Mouse (Mus musculus): Measurements from ENCODE around the gene Kctd17. TPM values are rescaled to one million over a fixed set of nuclear protein-coding genes. Genes with fewer than 3 reads are reported as not detected.
A peak's percentile ranks its signal among the peaks of the same experiment; 100 is the strongest.

Gene Kctd17
- polyA plus RNA-seq, 1 experiment from 2014 or later: 4.7 TPM

- H3K27ac ChIP-seq: peak overlapping the region; percentile 43
- WGBS (ENCODE audit: insufficient replicate concordance): 60% methylated on average over 4 of the region's 4 CpGs
- H3K4me1 ChIP-seq (replicated peaks): peaks cover 15% of the 10 kb centered on the region
- H3K4me2 ChIP-seq: no peak overlapping the region
- ATAC-seq (ENCODE audit: low read depth): peak; percentile 59
- H3K4me3 ChIP-seq (replicated peaks): no peak overlapping the region
- H3K36me3 ChIP-seq: no peaks in the 10 kb centered on the region
- no peak for DNase-seq
- no peak overlapping the region for H3K9ac ChIP-seq
- no peaks in the 10 kb centered on the region for H3K9me3 ChIP-seq (replicated peaks)
- H3K27me3 ChIP-seq: no peaks in the 10 kb centered on the region
Observed at GRCm38 (mm10) chr15:78470495-78471276, 42.3 kb downstream of the Kctd17 start.

- Histone ChIP-seq H3K4me1 (replicated peaks) (peaks cover 15% of the 10 kb centered on the region), H3K4me3 (replicated peaks) (no peak overlapping the region), H3K27me3 (no peaks in the 10 kb centered on the region), H3K9ac (no peak overlapping the region), H3K36me3 (no peaks in the 10 kb centered on the region), H3K9me3 (replicated peaks) (no peaks in the 10 kb centered on the region), H3K4me2 (no peak overlapping the region), H3K27ac (no peak overlapping the region)
- 29% methylated on average over 7 of the region's 7 CpGs for WGBS (ENCODE audit: insufficient replicate concordance)
- DNase-seq (no peak), ATAC-seq (ENCODE audit: low read depth) (no peak)
Observed at GRCm38 (mm10) chr15:78471902-78472301, 43.5 kb downstream of the Kctd17 start.

GRCm38 (mm10) chr15:78473442-78473841 is 45.1 kb downstream of the Kctd17 start:
- Histone ChIP-seq H3K9ac (no peak overlapping the region), H3K4me1 (replicated peaks) (peaks cover 15% of the 10 kb centered on the region), H3K4me3 (replicated peaks) (no peak overlapping the region), H3K27me3 (no peaks in the 10 kb centered on the region), H3K4me2 (no peak overlapping the region), H3K9me3 (replicated peaks) (no peaks in the 10 kb centered on the region), H3K36me3 (no peaks in the 10 kb centered on the region), H3K27ac (no peak overlapping the region)
- no peak for DNase-seq
- 68% methylated on average over 6 of the region's 6 CpGs for WGBS (ENCODE audit: insufficient replicate concordance)
- ATAC-seq (ENCODE audit: low read depth): no peak

GRCm38 (mm10) chr15:78475604-78476031 is 47.3 kb downstream of the Kctd17 start:
- H3K4me1 ChIP-seq (replicated peaks): peaks cover 8% of the 10 kb centered on the region; the same call in 1 of the 2 replicates
- no peaks in the 10 kb centered on the region for H3K27me3 ChIP-seq
- H3K36me3 ChIP-seq: no peaks in the 10 kb centered on the region
- ATAC-seq (ENCODE audit: low read depth) (no peak), DNase-seq (no peak)
- no peak overlapping the region for H3K4me3 ChIP-seq (replicated peaks)
- WGBS (ENCODE audit: insufficient replicate concordance): 46% methylated on average over 3 of the region's 3 CpGs
- H3K4me2 ChIP-seq: no peak overlapping the region
- H3K9me3 ChIP-seq (replicated peaks): no peaks in the 10 kb centered on the region
- H3K9ac ChIP-seq: no peak overlapping the region
- H3K27ac ChIP-seq: no peak overlapping the region

GRCm38 (mm10) chr15:78476878-78477277 is 48.5 kb downstream of the Kctd17 start:
- no peak for ATAC-seq (ENCODE audit: low read depth)
- no peak for DNase-seq
- H3K4me1 ChIP-seq (replicated peaks): peaks cover 11% of the 10 kb centered on the region
- H3K36me3 ChIP-seq: no peaks in the 10 kb centered on the region
- no peak overlapping the region for H3K4me2 ChIP-seq
- WGBS (ENCODE audit: insufficient replicate concordance): 46% methylated on average over 1 of the region's 1 CpGs
- H3K4me3 ChIP-seq (replicated peaks): no peak overlapping the region
- H3K27me3 ChIP-seq: no peaks in the 10 kb centered on the region
- no peaks in the 10 kb centered on the region for H3K9me3 ChIP-seq (replicated peaks)
- no peak overlapping the region for H3K9ac ChIP-seq
- H3K27ac ChIP-seq: no peak overlapping the region

GRCm38 (mm10) chr15:78478073-78478472 is 49.7 kb downstream of the Kctd17 start:
- H3K9ac ChIP-seq: no peak overlapping the region
- no peaks in the 10 kb centered on the region for H3K27me3 ChIP-seq
- no peak overlapping the region for H3K4me2 ChIP-seq
- H3K4me1 ChIP-seq (replicated peaks): peaks cover 9% of the 10 kb centered on the region
- no peaks in the 10 kb centered on the region for H3K9me3 ChIP-seq (replicated peaks)
- 74% methylated on average over 4 of the region's 4 CpGs for WGBS (ENCODE audit: insufficient replicate concordance)
- ATAC-seq (ENCODE audit: low read depth): no peak
- no peaks in the 10 kb centered on the region for H3K36me3 ChIP-seq
- no peak for DNase-seq
- no peak overlapping the region for H3K27ac ChIP-seq
- no peak overlapping the region for H3K4me3 ChIP-seq (replicated peaks)

GRCm38 (mm10) chr15:78479470-78479869 is 51.1 kb downstream of the Kctd17 start:
- H3K9ac ChIP-seq: no peak overlapping the region
- no peak for ATAC-seq (ENCODE audit: low read depth)
- no peaks in the 10 kb centered on the region for H3K9me3 ChIP-seq (replicated peaks)
- 54% methylated on average over 5 of the region's 5 CpGs for WGBS (ENCODE audit: insufficient replicate concordance)
- no peak overlapping the region for H3K27ac ChIP-seq
- no peak overlapping the region for H3K4me3 ChIP-seq (replicated peaks)
- H3K36me3 ChIP-seq: no peaks in the 10 kb centered on the region
- H3K27me3 ChIP-seq: 0 out of 2 replicates have a peak, but pooled peaks cover 4% of the 10 kb centered on the region
- no peak overlapping the region for H3K4me2 ChIP-seq
- H3K4me1 ChIP-seq (replicated peaks): peaks cover 9% of the 10 kb centered on the region
- DNase-seq: no peak

GRCm38 (mm10) chr15:78480111-78480510 is 51.7 kb downstream of the Kctd17 start:
- Histone ChIP-seq H3K36me3 (no peaks in the 10 kb centered on the region), H3K4me3 (replicated peaks) (no peak overlapping the region), H3K27ac (no peak overlapping the region), H3K4me2 (no peak overlapping the region), H3K4me1 (replicated peaks) (peaks cover 9% of the 10 kb centered on the region), H3K9ac (no peak overlapping the region), H3K27me3 (0 out of 2 replicates have a peak, but pooled peaks cover 4% of the 10 kb centered on the region), H3K9me3 (replicated peaks) (no peaks in the 10 kb centered on the region)
- DNase-seq (no peak), ATAC-seq (ENCODE audit: low read depth) (no peak)
- 53% methylated on average over 7 of the region's 7 CpGs for WGBS (ENCODE audit: insufficient replicate concordance)

- Histone ChIP-seq H3K4me2 (no peak overlapping the region), H3K4me3 (replicated peaks) (no peak overlapping the region), H3K36me3 (no peaks in the 10 kb centered on the region), H3K27me3 (0 out of 2 replicates have a peak, but pooled peaks cover 4% of the 10 kb centered on the region), H3K9me3 (replicated peaks) (no peaks in the 10 kb centered on the region), H3K27ac (no peak overlapping the region), H3K9ac (no peak overlapping the region), H3K4me1 (replicated peaks) (peaks cover 9% of the 10 kb centered on the region)
- no peak for ATAC-seq (ENCODE audit: low read depth)
- WGBS (ENCODE audit: insufficient replicate concordance): 14% methylated on average over 2 of the region's 2 CpGs
- no peak for DNase-seq
Observed at GRCm38 (mm10) chr15:78480991-78481390, 52.6 kb downstream of the Kctd17 start.

- Histone ChIP-seq H3K4me1 (replicated peaks) (peaks cover 9% of the 10 kb centered on the region), H3K27ac (no peak overlapping the region), H3K4me2 (no peak overlapping the region), H3K9me3 (replicated peaks) (no peaks in the 10 kb centered on the region), H3K9ac (no peak overlapping the region), H3K36me3 (no peaks in the 10 kb centered on the region), H3K4me3 (replicated peaks) (no peak overlapping the region), H3K27me3 (0 out of 2 replicates have a peak, but pooled peaks cover 4% of the 10 kb centered on the region)
- ATAC-seq (ENCODE audit: low read depth): 0 out of 2 replicates have a peak, but pooled peaks have one; percentile 15
- 37% methylated on average over 9 of the region's 9 CpGs for WGBS (ENCODE audit: insufficient replicate concordance)
- DNase-seq: no peak
Observed at GRCm38 (mm10) chr15:78481448-78482000, 53.2 kb downstream of the Kctd17 start.

- Histone ChIP-seq H3K9ac (no peak overlapping the region), H3K4me1 (replicated peaks) (peaks cover 9% of the 10 kb centered on the region), H3K27me3 (0 out of 2 replicates have a peak, but pooled peaks cover 4% of the 10 kb centered on the region), H3K9me3 (replicated peaks) (no peaks in the 10 kb centered on the region), H3K27ac (no peak overlapping the region), H3K36me3 (no peaks in the 10 kb centered on the region), H3K4me2 (no peak overlapping the region), H3K4me3 (replicated peaks) (no peak overlapping the region)
- ATAC-seq (ENCODE audit: low read depth) (no peak), DNase-seq (no peak)
- 54% methylated on average over 3 of the region's 3 CpGs for WGBS (ENCODE audit: insufficient replicate concordance)
Observed at GRCm38 (mm10) chr15:78482518-78482917, 54.2 kb downstream of the Kctd17 start.
